Mouse (Mus musculus): ENCODE measurements around the gene Esyt1.

DNA sequence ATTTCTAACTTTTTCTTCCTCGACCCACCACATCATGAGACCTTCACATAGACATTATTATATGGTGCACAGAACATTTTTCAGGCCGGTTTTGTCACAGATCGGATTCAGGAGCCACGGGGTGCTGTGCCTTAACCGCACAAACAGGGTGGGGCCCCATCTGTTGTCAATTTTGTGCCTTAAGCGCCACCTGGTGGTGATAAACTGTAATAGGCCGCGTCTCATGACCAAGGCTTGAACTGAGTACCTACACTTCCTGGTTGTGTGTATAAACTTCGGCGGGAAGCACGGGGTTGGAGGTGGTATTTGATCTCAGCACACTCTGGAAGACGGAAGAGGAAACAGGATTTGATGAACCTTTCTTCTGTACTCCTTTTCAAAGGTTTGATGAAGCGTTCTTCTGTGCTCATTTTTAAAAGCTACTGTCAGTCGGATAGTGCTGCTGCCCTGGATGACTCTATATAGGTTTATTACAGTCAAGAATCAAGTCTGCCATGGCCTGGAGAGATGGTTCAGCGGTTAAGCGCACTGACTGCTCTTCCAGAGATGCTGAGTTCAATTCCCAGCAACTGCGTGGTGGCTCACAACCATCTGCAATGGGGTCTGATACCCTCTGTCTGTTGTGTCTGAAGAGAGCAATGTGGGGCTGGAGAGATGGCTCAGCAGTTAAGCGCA is 10.7 kb upstream of the Esyt1 start:
- TF ChIP-seq CTCF (IDR thresholded peaks at IDR 0.05; ENCODE audit: low read depth), result peak; percentile 97
- TF ChIP-seq EP300 (IDR thresholded peaks at IDR 0.05; ENCODE audit: low read depth), result no peak

All from liver, embryonic 14.5 days (tissue).